Mouse (Mus musculus) cerebellum, postnatal 4 days (tissue): Measurements from ENCODE around the gene Olfr1255.

Experiments used
- DNase-seq, 2 experiments: peaks; one replicate each; pipeline ENCODE4 v3.0.0; 2022; ENCODE audit warnings: low spot score in 2 of 2, mixed read lengths in 1 of 2

Gene Olfr1255

GRCm38 (mm10) chr2:89811751-89812150, at the start of gene Olfr1255:
Olfr1255 (plus strand) TSS chr2:89812051.
- no peak for DNase-seq

GRCm38 (mm10) chr2:89793519-89793918, 18.3 kb upstream of the Olfr1255 start, which contains the start of gene Olfr1254:
Olfr1254 (minus strand) TSS chr2:89793619.
- DNase-seq = no peak

- DNase-seq = no peak
Observed at GRCm38 (mm10) chr2:89799583-89799982, 12.3 kb upstream of the Olfr1255 start.

GRCm38 (mm10) chr2:89810751-89811150, 1.1 kb upstream of the Olfr1255 start:
- no peak for DNase-seq

GRCm38 (mm10) chr2:89820216-89820615, 8.4 kb downstream of the Olfr1255 start:
- no peak for DNase-seq

GRCm38 (mm10) chr2:89841455-89841854, 29.6 kb downstream of the Olfr1255 start, which contains the start of gene Olfr1256:
Olfr1256 (minus strand) TSS chr2:89841555.
- no peak for DNase-seq

- DNase-seq = no peak
Observed at GRCm38 (mm10) chr2:89848105-89848504, 36.3 kb downstream of the Olfr1255 start, which contains the start of gene Olfr48. Olfr48 (minus strand) TSS chr2:89848205.

GRCm38 (mm10) chr2:89849230-89849629, 37.4 kb downstream of the Olfr1255 start:
- no peak for DNase-seq
